ENCODE assay signal across 12 mouse cellular contexts in the genomic region with DNA sequence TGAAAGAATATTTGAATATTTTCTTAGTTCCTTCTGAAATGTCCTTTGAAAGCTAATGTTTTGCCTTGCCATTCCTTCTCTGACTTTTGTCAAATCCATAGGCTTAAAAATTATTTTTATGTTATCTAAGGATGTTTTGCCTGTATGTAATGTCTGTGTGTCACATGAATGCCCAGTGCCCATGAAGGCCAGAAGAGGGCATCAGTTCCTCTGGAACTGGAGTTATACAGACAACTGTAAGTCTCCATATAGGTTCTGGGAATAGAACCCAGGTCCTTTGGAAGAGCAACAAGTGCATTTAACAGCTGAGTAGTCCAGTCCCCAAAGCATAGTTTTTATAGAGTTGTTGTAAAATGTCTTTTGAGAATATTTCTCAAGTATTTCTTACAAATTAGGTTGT. TPM values are rescaled to one million over a fixed set of nuclear protein-coding genes. Genes with fewer than 3 reads are reported as not detected.
DNase-seq lines count a peak whose midpoint lies in the region; ATAC-seq and TF ChIP-seq lines count a peak whose summit lies in the region.
"Had no signal": no experiment of that assay in that cellular context is flagged by ENCODE, and none has a peak within 500 bp of the region (broad histone marks: within the 10 kb centered on the region; RNA-seq: fewer than 3 reads in every experiment).

No protein-coding gene starts in this region.

- no peak for TF ChIP-seq EP300 in ES-Bruce4 (IDR thresholded peaks at IDR 0.05; ENCODE audit: insufficient read depth, low read depth, low read length)
- TF ChIP-seq EP300 in liver, postnatal 0 days (IDR thresholded peaks at IDR 0.05; ENCODE audit: low read depth): no peak

- H3K9ac ChIP-seq in kidney, postnatal 0 days (ENCODE audit: low read depth, low read length): no peak overlapping the region
- H3K9ac ChIP-seq in ES-Bruce4 (ENCODE audit: low read depth, poor library complexity, severe bottlenecking): no peak overlapping the region
- no peak overlapping the region for H3K9ac ChIP-seq in liver, postnatal 0 days (replicated peaks)
- H3K9ac ChIP-seq: forebrain, embryonic 13.5 days; heart, embryonic 12.5 days; liver, embryonic 15.5 days had no signal

- no peaks in the 10 kb centered on the region for H3K9me3 ChIP-seq in kidney, postnatal 0 days (replicated peaks; ENCODE audit: low read length)
- H3K9me3 ChIP-seq in ES-Bruce4 (replicated peaks; ENCODE audit: control insufficient read depth, insufficient read depth, low read length, poor library complexity, severe bottlenecking): no peaks in the 10 kb centered on the region
- H3K9me3 ChIP-seq in liver, postnatal 0 days (ENCODE audit: low read length): no peaks in the 10 kb centered on the region
- H3K9me3 ChIP-seq: forebrain, embryonic 13.5 days; heart, embryonic 12.5 days; liver, embryonic 15.5 days had no signal

- no peaks in the 10 kb centered on the region for H3K36me3 ChIP-seq in kidney, postnatal 0 days (ENCODE audit: insufficient read depth, low read length)
- H3K36me3 ChIP-seq in ES-Bruce4 (ENCODE audit: control insufficient read depth, insufficient read depth, low read length, poor library complexity, severe bottlenecking): no peaks in the 10 kb centered on the region
- no peaks in the 10 kb centered on the region for H3K36me3 ChIP-seq in liver, postnatal 0 days (replicated peaks; ENCODE audit: insufficient read depth, low read length)
- H3K36me3 ChIP-seq: heart, embryonic 12.5 days; liver, embryonic 15.5 days had no signal

- no peak overlapping the region for H3K27ac ChIP-seq in kidney, postnatal 0 days
- no peak overlapping the region for H3K27ac ChIP-seq in ES-Bruce4 (ENCODE audit: insufficient read depth, low read length)
- H3K27ac ChIP-seq in liver, postnatal 0 days (ENCODE audit: low read depth): no peak overlapping the region
- H3K27ac ChIP-seq: forebrain, embryonic 13.5 days; liver, embryonic 15.5 days had no signal

- DNase-seq in kidney, postnatal 0 days (ENCODE audit: low spot score): no peak
- no peak for DNase-seq in kidney, adult 18-20 months
- peak; percentile 41 to 46 for DNase-seq in B cell, adult 2 months
- no peak for DNase-seq in liver, postnatal 0 days
- no peak for DNase-seq in frontal cortex, postnatal 36 days (ENCODE audit: low spot score in 2 of 2)
- no peak for DNase-seq in right cerebral cortex, postnatal 25 days

- H3K4me3 ChIP-seq in kidney, postnatal 0 days (replicated peaks; ENCODE audit: low read depth, low read length): no peak overlapping the region
- no peak overlapping the region for H3K4me3 ChIP-seq in ES-Bruce4 (ENCODE audit: low read depth, low read length)
- H3K4me3 ChIP-seq in liver, postnatal 0 days (ENCODE audit: low read depth, low read length): no peak overlapping the region
- H3K4me3 ChIP-seq: forebrain, embryonic 13.5 days; heart, embryonic 12.5 days; liver, embryonic 15.5 days; myocyte had no signal

- no peak for TF ChIP-seq POLR2A in ES-Bruce4 (IDR thresholded peaks at IDR 0.05; ENCODE audit: insufficient read depth, low read length)

- TF ChIP-seq CTCF in kidney, postnatal 0 days (IDR thresholded peaks at IDR 0.05; ENCODE audit: low read depth): peak; percentile 57
- TF ChIP-seq CTCF in ES-Bruce4 (IDR thresholded peaks at IDR 0.05; ENCODE audit: low read depth, low read length): peak; percentile 3
- TF ChIP-seq CTCF in liver, postnatal 0 days (IDR thresholded peaks at IDR 0.05; ENCODE audit: low read depth): peak; percentile 60

- no peaks in the 10 kb centered on the region for H3K27me3 ChIP-seq in kidney, postnatal 0 days (ENCODE audit: insufficient read depth, low read length)
- no peaks in the 10 kb centered on the region for H3K27me3 ChIP-seq in ES-Bruce4 (ENCODE audit: control insufficient read depth, insufficient read depth, low read length, poor library complexity, severe bottlenecking)
- no peaks in the 10 kb centered on the region for H3K27me3 ChIP-seq in liver, postnatal 0 days (ENCODE audit: insufficient read depth, low read length)
- H3K27me3 ChIP-seq: forebrain, embryonic 13.5 days; heart, embryonic 12.5 days; liver, embryonic 15.5 days had no signal

- no peak overlapping the region for H3K4me2 ChIP-seq in kidney, postnatal 0 days (ENCODE audit: low read length)
- no peak overlapping the region for H3K4me2 ChIP-seq in liver, postnatal 0 days (ENCODE audit: low read depth, low read length)
- H3K4me2 ChIP-seq: forebrain, embryonic 13.5 days; heart, embryonic 12.5 days; liver, embryonic 15.5 days had no signal

- no peaks in the 10 kb centered on the region for H3K4me1 ChIP-seq in kidney, postnatal 0 days (replicated peaks; ENCODE audit: insufficient read depth, low read length)
- no peaks in the 10 kb centered on the region for H3K4me1 ChIP-seq in ES-Bruce4 (ENCODE audit: control insufficient read depth, insufficient read depth, low read length)
- no peaks in the 10 kb centered on the region for H3K4me1 ChIP-seq in liver, postnatal 0 days (ENCODE audit: insufficient read depth)
- H3K4me1 ChIP-seq: forebrain, embryonic 13.5 days; heart, embryonic 12.5 days; liver, embryonic 15.5 days had no signal

- no peak for ATAC-seq in kidney, postnatal 0 days (replicated peaks; ENCODE audit: low FRiP score, low read depth)
- no peak for ATAC-seq in liver, postnatal 0 days
- ATAC-seq: forebrain, embryonic 13.5 days had no signal

RNA-seq across cellular contexts. Expression of gene Spata9, which starts 15.0 kb away (rescaled TPM):
- polyA plus RNA-seq in kidney, postnatal 0 days (2015; fragmentation: Nextera tagmentation; extraction: Ambion mirVana): 0.70 and 0.92 TPM in 2 replicates
- polyA plus RNA-seq in ES-Bruce4 (2011; ENCODE audit: insufficient read depth, insufficient read length, low read depth, missing spikeins): not detected in 2 replicates
- polyA plus RNA-seq in liver, postnatal 0 days (2015; fragmentation: Nextera tagmentation; extraction: Ambion mirVana): 0.11 and 0.13 TPM in 2 replicates
- polyA plus RNA-seq: urinary bladder, adult 2 months had no signal

RNA-seq across cellular contexts. Expression of gene Rfesd, which starts 36.6 kb away (rescaled TPM):
- 24.6 and 24.8 TPM in 2 replicates for polyA plus RNA-seq in kidney, postnatal 0 days (2015; fragmentation: Nextera tagmentation; extraction: Ambion mirVana)
- polyA plus RNA-seq in ES-Bruce4 (2011; ENCODE audit: insufficient read depth, insufficient read length, low read depth, missing spikeins): 12.5 and 18.9 TPM in 2 replicates
- 37.5 and 41.5 TPM in 2 replicates for polyA plus RNA-seq in liver, postnatal 0 days (2015; fragmentation: Nextera tagmentation; extraction: Ambion mirVana)

RNA-seq across cellular contexts. Expression of gene Rhobtb3, which starts 38.2 kb away (rescaled TPM):
- 27.6 and 27.7 TPM in 2 replicates for polyA plus RNA-seq in kidney, postnatal 0 days (2015; fragmentation: Nextera tagmentation; extraction: Ambion mirVana)
- 32.9 and 33.7 TPM in 2 replicates for polyA plus RNA-seq in ES-Bruce4 (2011; ENCODE audit: insufficient read depth, insufficient read length, low read depth, missing spikeins)
- 2.4 and 2.7 TPM in 2 replicates for polyA plus RNA-seq in liver, postnatal 0 days (2015; fragmentation: Nextera tagmentation; extraction: Ambion mirVana)

Comparison
In these comparisons a context has a peak if more than half of its experiments do, and no peak if none do; other contexts are left out.
1. DNase-seq: peak in B cell, adult 2 months (2 of 2); none in kidney, postnatal 0 days (single experiment), kidney, adult 18-20 months (single experiment), liver, postnatal 0 days (single experiment), frontal cortex, postnatal 36 days (0 of 2) and right cerebral cortex, postnatal 25 days (single experiment).
2. CTCF ChIP-seq: peak in every context shown above with its lines; median percentile 60 in liver, postnatal 0 days; 57 in kidney, postnatal 0 days; 3 in ES-Bruce4.